Mouse (Mus musculus) liver, embryonic 13.5 days (tissue): ENCODE measurements around the gene Trim38. TPM values are rescaled to one million over a fixed set of nuclear protein-coding genes. Genes with fewer than 3 reads are reported as not detected.
"Not testable (repeated sequence)": the region's sequence is repeated elsewhere in the genome, so short reads cannot be mapped to it uniquely, and the experiment has no call there.

Experiments used
- ATAC-seq: fragments of 200-750 bp; cut with Nextera tagmentation; 2 replicates; pipeline ENCODE4 v1.8.0; 2017; ENCODE audit warnings: low read depth, mild to moderate bottlenecking, moderate number of reproducible peaks, moderate library complexity
- DNase-seq: peaks from one replicate; pipeline ENCODE4 v3.0.0; 2022
- H3K27ac ChIP-seq: fragments of 300-500 bp; sonication (generic); 2 replicates; pipeline ENCODE4 v1.5.1; 2015; ENCODE audit warnings: moderate library complexity, mild to moderate bottlenecking, inconsistent platforms
- H3K27me3 ChIP-seq: fragments of 300-500 bp; sonication (generic); 2 replicates; pipeline ENCODE4 v1.6.1; 2015; ENCODE audit warnings: mild to moderate bottlenecking, inconsistent platforms
- H3K36me3 ChIP-seq: fragments of 300-500 bp; sonication (generic); 2 replicates; pipeline ENCODE4 v1.6.1; 2015; ENCODE audit warnings: mild to moderate bottlenecking, inconsistent platforms
- H3K4me1 ChIP-seq: fragments of 300-500 bp; sonication (generic); replicated peaks from 2 replicates; pipeline ENCODE4 v1.6.1; 2015; ENCODE audit warnings: inconsistent platforms
- H3K4me2 ChIP-seq: fragments of 300-500 bp; sonication (generic); 2 replicates; pipeline ENCODE4 v1.6.1; 2015; ENCODE audit warnings: inconsistent platforms, mild to moderate bottlenecking, moderate library complexity
- H3K4me3 ChIP-seq: fragments of 300-500 bp; sonication (generic); replicated peaks from 2 replicates; pipeline ENCODE4 v1.5.1; 2015; ENCODE audit warnings: mild to moderate bottlenecking, inconsistent platforms
- H3K9ac ChIP-seq: fragments of 300-500 bp; sonication (generic); 2 replicates; pipeline ENCODE4 v1.6.1; 2015; ENCODE audit warnings: mild to moderate bottlenecking, inconsistent platforms
- H3K9me3 ChIP-seq: fragments of 300-500 bp; sonication (generic); replicated peaks from 2 replicates; pipeline ENCODE4 v1.6.1; 2016; ENCODE audit warnings: inconsistent platforms
- WGBS: fragments of 180-500 bp; shearing (Covaris S2); methylation state at CpG from one replicate; pipeline ENCODE4 v1.1.7; 2015; ENCODE audit not compliant: insufficient replicate concordance; 5-methylcytosine and 5-hydroxymethylcytosine counted together
- polyA plus RNA-seq: library from polyadenylated mRNA; unstranded; fragments of >200 nt; fragmentation: Nextera tagmentation; extraction: Ambion mirVana; gene quantifications from 2 replicates; pipeline ENCODE4 v1.2.1, GENCODE M21; 2015

Gene Trim38
- polyA plus RNA-seq, 1 experiment from 2014 or later = 0.14 TPM

GRCm38 (mm10) chr13:23747081-23747891 is 22.4 kb upstream of the Trim38 start:
- no peaks in the 10 kb centered on the region for H3K27me3 ChIP-seq
- no peaks in the 10 kb centered on the region for H3K36me3 ChIP-seq
- peak overlapping the region; percentile 67 for H3K4me2 ChIP-seq
- ATAC-seq (peak; percentile 21), DNase-seq (peak; percentile 66)
- WGBS = 4% methylated on average over 13 of the region's 13 CpGs
- peak overlapping the region; percentile 59 for H3K4me3 ChIP-seq
- H3K4me1 ChIP-seq = peaks cover 50% of the 10 kb centered on the region
- H3K9ac ChIP-seq = peak overlapping the region; percentile 77
- H3K9me3 ChIP-seq = no peaks in the 10 kb centered on the region
- H3K27ac ChIP-seq = peak overlapping the region; percentile 99

- Histone ChIP-seq H3K4me1 (peaks cover 50% of the 10 kb centered on the region), H3K4me2 (peak overlapping the region; percentile 67), H3K27me3 (no peaks in the 10 kb centered on the region), H3K9me3 (no peaks in the 10 kb centered on the region), H3K9ac (peak overlapping the region; percentile 77), H3K4me3 (peak overlapping the region; percentile 59), H3K36me3 (no peaks in the 10 kb centered on the region), H3K27ac (peak overlapping the region; percentile 99)
- DNase-seq = no peak
- WGBS = 8% methylated on average over 4 of the region's 4 CpGs
- ATAC-seq = no peak
These were observed 21.8 kb upstream of the Trim38 start for GRCm38 (mm10) chr13:23747892-23748288.

DNA sequence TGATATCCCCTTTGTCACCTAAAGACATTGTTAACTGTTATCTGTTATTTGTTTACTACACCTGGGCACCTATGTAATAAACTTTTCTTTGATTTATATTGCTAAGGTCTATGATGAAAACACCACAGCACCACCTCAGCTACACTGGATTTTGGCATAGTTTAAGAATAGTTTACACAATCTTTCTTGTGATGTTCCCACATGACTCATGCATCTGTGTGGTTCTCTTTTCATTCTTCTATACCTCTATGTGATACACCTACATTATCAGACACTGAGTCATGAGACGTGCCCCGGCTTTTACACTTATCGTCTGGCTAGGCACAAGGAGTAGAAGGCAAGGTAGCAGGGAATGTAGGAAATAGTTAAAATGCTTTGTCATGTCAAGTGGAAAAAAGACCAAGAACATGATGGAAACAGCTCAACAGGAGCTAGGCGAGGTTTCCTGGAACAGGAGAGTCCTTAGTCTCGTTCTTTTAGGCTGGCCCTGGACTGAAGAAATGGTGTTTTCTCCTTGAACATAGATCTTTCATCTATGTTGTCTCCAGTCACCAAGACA is 20.1 kb upstream of the Trim38 start:
- peak overlapping the region; percentile 99 for H3K27ac ChIP-seq
- 82% methylated on average over 5 of the region's 5 CpGs for WGBS
- no peak overlapping the region for H3K4me3 ChIP-seq
- no peaks in the 10 kb centered on the region for H3K9me3 ChIP-seq
- peaks cover 47% of the 10 kb centered on the region for H3K4me1 ChIP-seq
- no peak for DNase-seq
- peak overlapping the region; percentile 50 for H3K9ac ChIP-seq
- H3K36me3 ChIP-seq = no peaks in the 10 kb centered on the region
- H3K27me3 ChIP-seq = no peaks in the 10 kb centered on the region
- no peak for ATAC-seq
- H3K4me2 ChIP-seq = no peak overlapping the region

GRCm38 (mm10) chr13:23750839-23751477 is 18.8 kb upstream of the Trim38 start, which contains the start of gene Hist1h2ab:
Hist1h2ab (plus strand) TSS chr13:23751126.
- H3K36me3 ChIP-seq, H3K27me3 ChIP-seq, H3K9me3 ChIP-seq: not testable (repeated sequence)
- peaks cover 56% of the 10 kb centered on the region for H3K4me1 ChIP-seq
- ATAC-seq (peak; percentile 44), DNase-seq (peak; percentile 77)
- peak within 1 kb of the TSS; percentile 80 for H3K9ac ChIP-seq
- under 1% methylated on average over 29 of the region's 47 CpGs for WGBS
- peak within 1 kb of the TSS; percentile 63 for H3K4me2 ChIP-seq
- peak within 1 kb of the TSS; percentile 99 for H3K27ac ChIP-seq
- peak within 1 kb of the TSS; percentile 53 for H3K4me3 ChIP-seq

DNA sequence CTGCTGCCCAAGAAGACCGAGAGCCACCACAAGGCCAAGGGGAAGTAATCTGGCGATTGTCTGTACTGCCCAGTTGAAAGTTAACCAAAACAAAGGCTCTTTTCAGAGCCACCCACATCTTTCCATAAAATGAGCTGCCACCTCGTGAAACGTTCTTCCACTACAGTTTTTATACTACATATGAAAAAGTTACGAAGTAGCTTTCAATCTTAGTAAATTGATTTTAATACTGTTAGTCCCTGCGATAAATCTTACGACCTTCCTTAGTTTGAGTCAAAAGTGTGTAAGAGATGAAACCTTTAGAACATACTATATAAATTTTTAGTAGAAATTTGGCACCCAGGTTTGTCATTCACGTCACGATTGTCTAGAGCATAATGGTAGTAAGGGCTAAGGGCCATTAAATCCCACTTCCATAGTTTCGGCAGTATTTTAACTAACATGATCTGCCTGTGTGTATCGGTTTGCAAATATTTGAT is 18.2 kb upstream of the Trim38 start:
- peaks cover 60% of the 10 kb centered on the region for H3K4me1 ChIP-seq
- DNase-seq = peak; percentile 50
- peak; percentile 5; the same call in 1 of the 2 replicates for ATAC-seq

GRCm38 (mm10) chr13:23752067-23752741 is 17.5 kb upstream of the Trim38 start, which contains the start of gene Hist1h3b:
Hist1h3b (plus strand) TSS chr13:23752267.
- Histone ChIP-seq H3K27ac (peak within 1 kb of the TSS; percentile 99), H3K4me3 (peak within 1 kb of the TSS; percentile 56), H3K4me2 (peak within 1 kb of the TSS; percentile 70), H3K9ac (peak within 1 kb of the TSS; percentile 85), H3K4me1 (peaks cover 57% of the 10 kb centered on the region)
- H3K36me3 ChIP-seq, H3K27me3 ChIP-seq, H3K9me3 ChIP-seq: not testable (repeated sequence)
- ATAC-seq (peak; percentile 79), DNase-seq (peak; percentile 89)
- under 1% methylated on average over 20 of the region's 47 CpGs for WGBS

More for the DNA sequence above, 18.2 kb upstream of the Trim38 start:
- Histone ChIP-seq H3K4me2 (peak overlapping the region; percentile 63), H3K27ac (peak overlapping the region; percentile 99), H3K27me3 (no peaks in the 10 kb centered on the region), H3K9me3 (no peaks in the 10 kb centered on the region), H3K4me3 (peak overlapping the region; percentile 53), H3K36me3 (no peaks in the 10 kb centered on the region), H3K9ac (peak overlapping the region; percentile 80)
- under 1% methylated on average over 11 of the region's 11 CpGs for WGBS

- no peak for DNase-seq
- Histone ChIP-seq H3K36me3 (no peaks in the 10 kb centered on the region), H3K27ac (peak overlapping the region; percentile 97), H3K9me3 (no peaks in the 10 kb centered on the region), H3K4me1 (peaks cover 56% of the 10 kb centered on the region), H3K4me2 (peak overlapping the region; percentile 70), H3K9ac (peak overlapping the region; percentile 85), H3K4me3 (peak overlapping the region; percentile 56), H3K27me3 (no peaks in the 10 kb centered on the region)
- 3% methylated on average over 6 of the region's 6 CpGs for WGBS
- ATAC-seq = no peak
These were observed 17.0 kb upstream of the Trim38 start for GRCm38 (mm10) chr13:23752742-23753172.

GRCm38 (mm10) chr13:23753314-23754078 is 16.2 kb upstream of the Trim38 start:
- ATAC-seq = no peak
- H3K4me3 ChIP-seq = peak overlapping the region; percentile 56
- H3K27ac ChIP-seq = peak overlapping the region; percentile 97
- H3K27me3 ChIP-seq = no peaks in the 10 kb centered on the region
- DNase-seq = no peak
- peak overlapping the region; percentile 85 for H3K9ac ChIP-seq
- H3K36me3 ChIP-seq = no peaks in the 10 kb centered on the region
- no peaks in the 10 kb centered on the region for H3K9me3 ChIP-seq
- peak overlapping the region; percentile 70 for H3K4me2 ChIP-seq
- H3K4me1 ChIP-seq = peaks cover 55% of the 10 kb centered on the region
- WGBS = 52% methylated on average over 4 of the region's 4 CpGs

- no peak overlapping the region for H3K4me2 ChIP-seq
- H3K36me3 ChIP-seq = no peaks in the 10 kb centered on the region
- H3K4me1 ChIP-seq = peaks cover 59% of the 10 kb centered on the region
- no peak for DNase-seq
- peak overlapping the region; percentile 88 for H3K27ac ChIP-seq
- no peak overlapping the region for H3K4me3 ChIP-seq
- ATAC-seq = no peak
- H3K27me3 ChIP-seq = no peaks in the 10 kb centered on the region
- peak overlapping the region; percentile 40 for H3K9ac ChIP-seq
- H3K9me3 ChIP-seq = no peaks in the 10 kb centered on the region
These were observed 14.7 kb upstream of the Trim38 start for GRCm38 (mm10) chr13:23755000-23755399.

DNA sequence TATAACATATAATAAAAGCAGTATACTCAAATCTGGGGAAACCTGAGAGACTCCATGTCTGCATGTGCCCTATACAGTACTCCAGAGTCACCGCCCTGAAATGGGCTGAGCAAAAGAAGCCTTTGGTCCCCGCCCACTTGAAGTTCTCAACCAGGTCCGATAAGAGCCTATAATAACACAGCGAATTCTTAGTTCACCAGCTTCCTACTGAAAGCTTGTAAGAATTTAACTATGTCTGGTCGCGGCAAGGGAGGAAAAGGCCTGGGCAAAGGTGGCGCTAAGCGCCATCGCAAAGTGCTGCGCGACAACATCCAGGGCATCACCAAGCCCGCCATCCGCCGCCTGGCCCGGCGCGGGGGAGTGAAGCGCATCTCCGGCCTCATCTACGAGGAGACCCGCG is 12.9 kb upstream of the Trim38 start, which contains the start of gene Hist1h4b:
Gene Hist1h4b (plus strand): TSS at position 224 of the 400 bp plus-strand sequence.
- DNase-seq (peak; percentile 92), ATAC-seq (peak; percentile 69)
- H3K36me3 ChIP-seq = no peaks in the 10 kb centered on the region
- H3K4me2 ChIP-seq = peak within 1 kb of the TSS; percentile 72
- WGBS = 1% methylated on average over 17 of the region's 22 CpGs
- H3K27ac ChIP-seq = peak within 1 kb of the TSS; percentile 98
- H3K9me3 ChIP-seq = no peaks in the 10 kb centered on the region
- peak within 1 kb of the TSS; percentile 52 for H3K4me3 ChIP-seq
- H3K27me3 ChIP-seq = no peaks in the 10 kb centered on the region
- peak within 1 kb of the TSS; percentile 78 for H3K9ac ChIP-seq
- H3K4me1 ChIP-seq = peaks cover 64% of the 10 kb centered on the region
